Mouse (Mus musculus): ENCODE data around the gene Alpl. TPM values are rescaled to one million over a fixed set of nuclear protein-coding genes. Genes with fewer than 3 reads are reported as not detected.

Gene Alpl
- total and polyA plus RNA-seq, 2 experiments = 5.1 to 7.3 TPM

- H3K4me3 ChIP-seq (ENCODE audit: insufficient read depth, low read depth, low read length) = no peak overlapping the region
- no peak overlapping the region for H3K27ac ChIP-seq (replicated peaks; ENCODE audit: insufficient read depth, low read depth, low read length)
- TF ChIP-seq POLR2A (IDR thresholded peaks at IDR 0.05; ENCODE audit: extremely low read depth, insufficient read depth, low read length) (no peak), CTCF (IDR thresholded peaks at IDR 0.05; ENCODE audit: low read depth, low read length) (no peak)
- no peaks in the 10 kb centered on the region for H3K36me3 ChIP-seq (ENCODE audit: control insufficient read depth, insufficient read depth, low read length)
- H3K27me3 ChIP-seq (ENCODE audit: control insufficient read depth, insufficient read depth, low read length) = no peaks in the 10 kb centered on the region
- WGBS = 79% methylated on average over 15 of the region's 15 CpGs
- DNase-seq (ENCODE audit: extremely low read depth, low read depth, low spot score) = no peak
- no peak overlapping the region for H3K9ac ChIP-seq (ENCODE audit: low read depth, low read length)
- no peaks in the 10 kb centered on the region for H3K4me1 ChIP-seq (ENCODE audit: control insufficient read depth, insufficient read depth, low read length)
- H3K79me2 ChIP-seq (ENCODE audit: control insufficient read depth, insufficient read depth, low read length) = no peaks in the 10 kb centered on the region
These were observed 78.5 kb downstream of the Alpl start for GRCm38 (mm10) chr4:137717671-137718070.

GRCm38 (mm10) chr4:137717005-137717404 is 79.2 kb downstream of the Alpl start:
- H3K36me3 ChIP-seq (ENCODE audit: control insufficient read depth, insufficient read depth, low read length) = no peaks in the 10 kb centered on the region
- no peaks in the 10 kb centered on the region for H3K79me2 ChIP-seq (ENCODE audit: control insufficient read depth, insufficient read depth, low read length)
- no peaks in the 10 kb centered on the region for H3K4me1 ChIP-seq (ENCODE audit: control insufficient read depth, insufficient read depth, low read length)
- DNase-seq (ENCODE audit: extremely low read depth, low read depth, low spot score) = no peak
- WGBS = 78% methylated on average over 7 of the region's 7 CpGs
- H3K27me3 ChIP-seq (ENCODE audit: control insufficient read depth, insufficient read depth, low read length) = no peaks in the 10 kb centered on the region
- no peak overlapping the region for H3K4me3 ChIP-seq (ENCODE audit: insufficient read depth, low read depth, low read length)
- no peak for TF ChIP-seq CTCF (IDR thresholded peaks at IDR 0.05; ENCODE audit: low read depth, low read length)
- no peak for TF ChIP-seq POLR2A (IDR thresholded peaks at IDR 0.05; ENCODE audit: extremely low read depth, insufficient read depth, low read length)
- H3K27ac ChIP-seq (replicated peaks; ENCODE audit: insufficient read depth, low read depth, low read length) = no peak overlapping the region
- H3K9ac ChIP-seq (ENCODE audit: low read depth, low read length) = no peak overlapping the region

- Histone ChIP-seq H3K4me3 (ENCODE audit: insufficient read depth, low read depth, low read length) (no peak overlapping the region), H3K4me1 (ENCODE audit: control insufficient read depth, insufficient read depth, low read length) (no peaks in the 10 kb centered on the region), H3K9ac (ENCODE audit: low read depth, low read length) (no peak overlapping the region), H3K36me3 (ENCODE audit: control insufficient read depth, insufficient read depth, low read length) (no peaks in the 10 kb centered on the region), H3K79me2 (ENCODE audit: control insufficient read depth, insufficient read depth, low read length) (no peaks in the 10 kb centered on the region), H3K27me3 (ENCODE audit: control insufficient read depth, insufficient read depth, low read length) (no peaks in the 10 kb centered on the region), H3K27ac (replicated peaks; ENCODE audit: insufficient read depth, low read depth, low read length) (no peak overlapping the region)
- no peak for DNase-seq (ENCODE audit: extremely low read depth, low read depth, low spot score)
- WGBS = 63% methylated on average over 8 of the region's 8 CpGs
- TF ChIP-seq CTCF (IDR thresholded peaks at IDR 0.05; ENCODE audit: low read depth, low read length) = peak; percentile 56
- no peak for TF ChIP-seq POLR2A (IDR thresholded peaks at IDR 0.05; ENCODE audit: extremely low read depth, insufficient read depth, low read length)
These were observed 82.1 kb downstream of the Alpl start for GRCm38 (mm10) chr4:137714020-137714624.

GRCm38 (mm10) chr4:137712963-137713362 is 83.2 kb downstream of the Alpl start:
- H3K4me1 ChIP-seq (ENCODE audit: control insufficient read depth, insufficient read depth, low read length) = no peaks in the 10 kb centered on the region
- H3K36me3 ChIP-seq (ENCODE audit: control insufficient read depth, insufficient read depth, low read length) = no peaks in the 10 kb centered on the region
- no peaks in the 10 kb centered on the region for H3K79me2 ChIP-seq (ENCODE audit: control insufficient read depth, insufficient read depth, low read length)
- no peak for TF ChIP-seq POLR2A (IDR thresholded peaks at IDR 0.05; ENCODE audit: extremely low read depth, insufficient read depth, low read length)
- no peak for TF ChIP-seq CTCF (IDR thresholded peaks at IDR 0.05; ENCODE audit: low read depth, low read length)
- H3K9ac ChIP-seq (ENCODE audit: low read depth, low read length) = no peak overlapping the region
- H3K4me3 ChIP-seq (ENCODE audit: insufficient read depth, low read depth, low read length) = no peak overlapping the region
- DNase-seq (ENCODE audit: extremely low read depth, low read depth, low spot score) = no peak
- no peaks in the 10 kb centered on the region for H3K27me3 ChIP-seq (ENCODE audit: control insufficient read depth, insufficient read depth, low read length)
- no peak overlapping the region for H3K27ac ChIP-seq (replicated peaks; ENCODE audit: insufficient read depth, low read depth, low read length)
- 82% methylated on average over 13 of the region's 13 CpGs for WGBS

GRCm38 (mm10) chr4:137707216-137707990 is 88.8 kb downstream of the Alpl start:
- no peaks in the 10 kb centered on the region for H3K36me3 ChIP-seq (ENCODE audit: control insufficient read depth, insufficient read depth, low read length)
- TF ChIP-seq CTCF (IDR thresholded peaks at IDR 0.05; ENCODE audit: low read depth, low read length) = no peak
- no peak for TF ChIP-seq POLR2A (IDR thresholded peaks at IDR 0.05; ENCODE audit: extremely low read depth, insufficient read depth, low read length)
- no peaks in the 10 kb centered on the region for H3K79me2 ChIP-seq (ENCODE audit: control insufficient read depth, insufficient read depth, low read length)
- H3K4me1 ChIP-seq (ENCODE audit: control insufficient read depth, insufficient read depth, low read length) = peaks cover 6% of the 10 kb centered on the region
- 3% methylated on average over 51 of the region's 52 CpGs for WGBS
- 0 out of 2 replicates have a peak overlapping the region, but pooled peaks have one; percentile 20 for H3K27ac ChIP-seq (replicated peaks; ENCODE audit: insufficient read depth, low read depth, low read length)
- no peaks in the 10 kb centered on the region for H3K27me3 ChIP-seq (ENCODE audit: control insufficient read depth, insufficient read depth, low read length)
- DNase-seq (ENCODE audit: extremely low read depth, low read depth, low spot score) = peak; percentile 48
- H3K9ac ChIP-seq (ENCODE audit: low read depth, low read length) = peak overlapping the region; percentile 65
- H3K4me3 ChIP-seq (ENCODE audit: insufficient read depth, low read depth, low read length) = peak overlapping the region; percentile 39; the same call in 1 of the 2 replicates

- Histone ChIP-seq H3K79me2 (ENCODE audit: control insufficient read depth, insufficient read depth, low read length) (no peaks in the 10 kb centered on the region), H3K36me3 (ENCODE audit: control insufficient read depth, insufficient read depth, low read length) (no peaks in the 10 kb centered on the region), H3K4me3 (ENCODE audit: insufficient read depth, low read depth, low read length) (no peak overlapping the region), H3K27ac (replicated peaks; ENCODE audit: insufficient read depth, low read depth, low read length) (no peak overlapping the region), H3K9ac (ENCODE audit: low read depth, low read length) (no peak overlapping the region), H3K27me3 (ENCODE audit: control insufficient read depth, insufficient read depth, low read length) (no peaks in the 10 kb centered on the region), H3K4me1 (ENCODE audit: control insufficient read depth, insufficient read depth, low read length) (peaks cover 6% of the 10 kb centered on the region)
- 20% methylated on average over 7 of the region's 7 CpGs for WGBS
- no peak for TF ChIP-seq CTCF (IDR thresholded peaks at IDR 0.05; ENCODE audit: low read depth, low read length)
- no peak for TF ChIP-seq POLR2A (IDR thresholded peaks at IDR 0.05; ENCODE audit: extremely low read depth, insufficient read depth, low read length)
- peak; percentile 84 for DNase-seq (ENCODE audit: extremely low read depth, low read depth, low spot score)
These were observed 89.7 kb downstream of the Alpl start for GRCm38 (mm10) chr4:137706510-137706909.
